Mouse (Mus musculus): ENCODE results near the gene Gm2310. TPM values are rescaled to one million over a fixed set of nuclear protein-coding genes. Genes with fewer than 3 reads are reported as not detected.
A peak's percentile ranks its signal among the peaks of the same experiment; 100 is the strongest.
"Not testable (repeated sequence)": the region's sequence is repeated elsewhere in the genome, so short reads cannot be mapped to it uniquely, and the experiment has no call there.

Gene Gm2310
- not detected in 2 replicates for total RNA-seq (2014; rRNA removed)
- not detected in 2 replicates for polyA plus RNA-seq (2015; fragmentation: Nextera tagmentation; extraction: Ambion mirVana)

DNA sequence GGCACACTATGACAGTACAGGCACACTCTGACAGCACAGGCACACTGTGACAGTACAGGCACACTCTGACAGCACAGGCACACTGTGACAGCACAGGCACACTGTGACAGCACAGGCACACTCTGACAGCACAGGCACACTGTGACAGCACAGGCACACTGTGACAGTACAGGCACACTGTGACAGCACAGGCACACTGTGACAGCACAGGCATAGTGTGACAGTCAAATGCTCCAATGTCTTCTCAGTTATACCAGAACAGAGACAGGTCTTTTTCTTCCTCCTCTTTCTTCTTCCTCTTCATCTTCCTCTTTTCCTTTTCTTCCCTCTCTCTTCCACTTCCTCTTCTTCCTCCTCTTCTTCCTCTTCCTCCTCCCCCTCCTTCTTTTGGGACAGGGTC, at the start of gene Gm2310:
TSS of gene Gm2310 (minus strand) at position 101 of the 400 bp plus-strand sequence.
- not testable (repeated sequence) for H3K27me3 ChIP-seq (ENCODE audit: insufficient read depth, low read length); DNase-seq; H3K9ac ChIP-seq; H3K27ac ChIP-seq (ENCODE audit: low read depth, low read length); ATAC-seq; H3K4me1 ChIP-seq (ENCODE audit: insufficient read depth); H3K36me3 ChIP-seq (ENCODE audit: insufficient read depth); H3K4me3 ChIP-seq (ENCODE audit: low read depth, low read length); H3K9me3 ChIP-seq (ENCODE audit: low read length); H3K4me2 ChIP-seq (ENCODE audit: low read depth)

GRCm38 (mm10) chr15:8568645-8569528, 49.1 kb upstream of the Gm2310 start:
- Histone ChIP-seq H3K9ac (peak overlapping the region; percentile 46), H3K4me2 (ENCODE audit: low read depth) (peak overlapping the region; percentile 87), H3K27me3 (ENCODE audit: insufficient read depth, low read length) (peaks cover 4% of the 10 kb centered on the region; the same call in 1 of the 2 replicates), H3K27ac (ENCODE audit: low read depth, low read length) (peak overlapping the region; percentile 41; the same call in 1 of the 2 replicates), H3K4me3 (ENCODE audit: low read depth, low read length) (peak overlapping the region; percentile 56), H3K9me3 (ENCODE audit: low read length) (no peaks in the 10 kb centered on the region), H3K4me1 (ENCODE audit: insufficient read depth) (no peaks in the 10 kb centered on the region), H3K36me3 (ENCODE audit: insufficient read depth) (no peaks in the 10 kb centered on the region)
- 1% methylated on average over 61 of the region's 61 CpGs for WGBS
- ATAC-seq (peak; percentile 92), DNase-seq (peak; percentile 91)
- no peak for TF ChIP-seq CTCF (IDR thresholded peaks at IDR 0.05; ENCODE audit: low read depth)

- no peak for ATAC-seq
- TF ChIP-seq CTCF (IDR thresholded peaks at IDR 0.05; ENCODE audit: low read depth), result no peak
- no peaks in the 10 kb centered on the region for H3K9me3 ChIP-seq (ENCODE audit: low read length)
- no peaks in the 10 kb centered on the region for H3K4me1 ChIP-seq (ENCODE audit: insufficient read depth)
- no peak overlapping the region for H3K27ac ChIP-seq (ENCODE audit: low read depth, low read length)
- no peaks in the 10 kb centered on the region for H3K36me3 ChIP-seq (ENCODE audit: insufficient read depth)
- 4% methylated on average over 7 of the region's 7 CpGs for WGBS
- H3K9ac ChIP-seq, result peak overlapping the region; percentile 46; the same call in 1 of the 2 replicates
- H3K4me3 ChIP-seq (ENCODE audit: low read depth, low read length), result peak overlapping the region; percentile 56
- no peak for DNase-seq
- peak overlapping the region; percentile 87 for H3K4me2 ChIP-seq (ENCODE audit: low read depth)
- H3K27me3 ChIP-seq (ENCODE audit: insufficient read depth, low read length), result peaks cover 4% of the 10 kb centered on the region; the same call in 1 of the 2 replicates
Observed at GRCm38 (mm10) chr15:8568286-8568644, 48.5 kb upstream of the Gm2310 start.

DNA sequence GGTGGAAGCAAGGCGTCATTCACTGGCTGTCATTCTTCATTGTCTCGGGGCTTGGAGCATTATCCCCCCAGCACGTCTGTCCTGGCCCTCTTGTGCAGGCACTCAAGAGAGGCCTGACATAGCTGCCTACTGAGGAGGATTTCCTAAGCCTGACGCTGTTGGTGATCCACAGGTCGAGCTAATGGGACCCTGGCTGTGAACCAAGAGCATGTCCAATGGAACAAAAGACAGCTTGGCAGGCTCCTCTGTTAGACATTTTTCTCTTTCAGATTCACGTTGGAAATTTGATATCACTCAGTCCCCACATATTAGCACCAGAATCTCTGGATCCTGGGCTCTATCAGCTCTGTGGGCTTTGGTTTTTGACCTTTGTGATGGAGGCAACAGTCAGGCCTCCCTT, 45.7 kb upstream of the Gm2310 start:
- Histone ChIP-seq H3K4me2 (ENCODE audit: low read depth) (no peak overlapping the region), H3K27ac (ENCODE audit: low read depth, low read length) (no peak overlapping the region), H3K4me1 (ENCODE audit: insufficient read depth) (no peaks in the 10 kb centered on the region), H3K27me3 (ENCODE audit: insufficient read depth, low read length) (no peaks in the 10 kb centered on the region; the same call in 1 of the 2 replicates), H3K9ac (no peak overlapping the region), H3K4me3 (ENCODE audit: low read depth, low read length) (no peak overlapping the region), H3K36me3 (ENCODE audit: insufficient read depth) (no peaks in the 10 kb centered on the region), H3K9me3 (ENCODE audit: low read length) (no peaks in the 10 kb centered on the region)
- no peak for ATAC-seq
- no peak for TF ChIP-seq CTCF (IDR thresholded peaks at IDR 0.05; ENCODE audit: low read depth)
- WGBS, result 40% methylated on average over 6 of the region's 6 CpGs
- DNase-seq, result no peak

- Histone ChIP-seq H3K9me3 (ENCODE audit: low read length) (no peaks in the 10 kb centered on the region), H3K4me3 (ENCODE audit: low read depth, low read length) (no peak overlapping the region), H3K27me3 (ENCODE audit: insufficient read depth, low read length) (no peaks in the 10 kb centered on the region; the same call in 1 of the 2 replicates), H3K4me2 (ENCODE audit: low read depth) (no peak overlapping the region), H3K36me3 (ENCODE audit: insufficient read depth) (no peaks in the 10 kb centered on the region), H3K9ac (no peak overlapping the region), H3K4me1 (ENCODE audit: insufficient read depth) (no peaks in the 10 kb centered on the region), H3K27ac (ENCODE audit: low read depth, low read length) (no peak overlapping the region)
- WGBS, result 90% methylated on average over 3 of the region's 3 CpGs
- no peak for DNase-seq
- TF ChIP-seq CTCF (IDR thresholded peaks at IDR 0.05; ENCODE audit: low read depth), result no peak
- no peak for ATAC-seq
Observed at GRCm38 (mm10) chr15:8564331-8564730, 44.6 kb upstream of the Gm2310 start.

DNA sequence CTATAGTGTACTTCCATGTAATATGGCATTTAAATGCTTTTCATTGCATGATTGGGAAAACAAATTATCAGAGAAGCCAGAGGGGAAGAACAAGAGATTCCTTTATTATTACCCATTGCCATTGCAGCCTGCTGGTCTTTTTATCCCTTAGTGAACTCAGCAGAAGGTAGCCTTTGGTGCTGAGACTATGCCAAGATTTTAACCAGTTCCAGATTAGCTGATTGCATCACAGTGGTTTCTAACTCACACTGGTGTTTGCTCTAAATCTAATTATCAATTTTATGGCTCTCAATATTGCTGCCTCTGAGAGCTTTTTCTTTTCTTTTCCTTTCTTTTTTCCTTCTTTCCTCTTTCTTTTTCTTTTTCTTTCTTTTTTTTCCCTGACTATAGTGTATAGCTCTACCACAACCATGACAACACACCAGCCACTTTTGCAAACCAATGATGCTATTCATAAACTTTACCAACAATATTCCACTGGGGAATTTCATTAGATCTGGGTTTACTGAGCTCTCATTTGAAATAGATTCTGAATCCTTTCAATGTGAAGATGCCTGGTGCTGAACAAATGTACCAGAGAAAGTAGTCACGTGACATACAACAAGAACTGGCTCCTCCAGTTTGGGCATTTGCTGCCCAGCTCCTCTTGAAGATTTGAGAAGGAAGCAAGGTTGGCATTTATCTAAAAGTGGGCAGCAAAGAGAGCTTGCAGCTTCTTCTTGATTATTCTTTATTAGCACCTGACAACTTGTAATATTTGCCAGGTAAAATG, 43.9 kb upstream of the Gm2310 start:
- 74% methylated on average over 1 of the region's 1 CpGs for WGBS
- H3K9ac ChIP-seq, result no peak overlapping the region
- no peak overlapping the region for H3K27ac ChIP-seq (ENCODE audit: low read depth, low read length)
- H3K27me3 ChIP-seq (ENCODE audit: insufficient read depth, low read length), result no peaks in the 10 kb centered on the region; the same call in 1 of the 2 replicates
- H3K4me2 ChIP-seq (ENCODE audit: low read depth), result no peak overlapping the region
- ATAC-seq (no peak), DNase-seq (no peak)
- TF ChIP-seq CTCF (IDR thresholded peaks at IDR 0.05; ENCODE audit: low read depth), result no peak
- H3K9me3 ChIP-seq (ENCODE audit: low read length), result no peaks in the 10 kb centered on the region
- no peaks in the 10 kb centered on the region for H3K36me3 ChIP-seq (ENCODE audit: insufficient read depth)
- no peak overlapping the region for H3K4me3 ChIP-seq (ENCODE audit: low read depth, low read length)
- H3K4me1 ChIP-seq (ENCODE audit: insufficient read depth), result no peaks in the 10 kb centered on the region

DNA sequence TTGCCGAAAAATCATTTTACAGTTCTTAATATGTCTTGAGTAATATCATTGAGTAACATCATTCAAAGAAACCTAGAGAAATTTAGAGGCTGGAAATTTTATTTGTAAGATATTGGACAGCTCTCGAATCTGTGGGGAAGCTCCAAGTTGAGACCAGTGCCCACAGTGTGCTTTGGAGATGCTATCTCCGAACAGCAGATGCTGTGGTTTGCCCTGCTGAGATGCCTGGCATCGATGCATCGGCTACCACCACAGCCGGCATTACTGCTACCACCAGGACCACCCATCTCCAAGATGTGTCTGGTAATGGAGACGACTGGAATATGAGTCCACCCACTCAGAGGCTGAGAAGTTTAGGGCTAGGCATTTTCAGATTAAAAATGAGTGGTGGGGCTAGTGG, 43.0 kb upstream of the Gm2310 start:
- no peak for TF ChIP-seq CTCF (IDR thresholded peaks at IDR 0.05; ENCODE audit: low read depth)
- Histone ChIP-seq H3K4me1 (ENCODE audit: insufficient read depth) (no peaks in the 10 kb centered on the region), H3K9ac (no peak overlapping the region), H3K4me3 (ENCODE audit: low read depth, low read length) (no peak overlapping the region), H3K27me3 (ENCODE audit: insufficient read depth, low read length) (no peaks in the 10 kb centered on the region), H3K4me2 (ENCODE audit: low read depth) (no peak overlapping the region), H3K27ac (ENCODE audit: low read depth, low read length) (no peak overlapping the region), H3K36me3 (ENCODE audit: insufficient read depth) (no peaks in the 10 kb centered on the region), H3K9me3 (ENCODE audit: low read length) (no peaks in the 10 kb centered on the region)
- 89% methylated on average over 7 of the region's 7 CpGs for WGBS
- ATAC-seq (no peak), DNase-seq (no peak)

Measured in forebrain, postnatal 0 days (tissue).